Mouse (Mus musculus): ENCODE results near the gene Folr2. TPM values are rescaled to one million over a fixed set of nuclear protein-coding genes. Genes with fewer than 3 reads are reported as not detected.

Gene Folr2
- 1 to 10 TPM; 5.0 to 7.5 TPM for total RNA-seq (2021)
- long read RNA-seq, experiment 1, partial matches to known transcripts, result 0 of 7 reads
- long read RNA-seq, experiment 1, other reads (novel, unspliced or antisense), result 2 of 7 reads
- long read RNA-seq, experiment 2, partial matches to known transcripts, result 0 of 4 reads
- long read RNA-seq, experiment 2, other reads (novel, unspliced or antisense), result 2 of 4 reads

DNA sequence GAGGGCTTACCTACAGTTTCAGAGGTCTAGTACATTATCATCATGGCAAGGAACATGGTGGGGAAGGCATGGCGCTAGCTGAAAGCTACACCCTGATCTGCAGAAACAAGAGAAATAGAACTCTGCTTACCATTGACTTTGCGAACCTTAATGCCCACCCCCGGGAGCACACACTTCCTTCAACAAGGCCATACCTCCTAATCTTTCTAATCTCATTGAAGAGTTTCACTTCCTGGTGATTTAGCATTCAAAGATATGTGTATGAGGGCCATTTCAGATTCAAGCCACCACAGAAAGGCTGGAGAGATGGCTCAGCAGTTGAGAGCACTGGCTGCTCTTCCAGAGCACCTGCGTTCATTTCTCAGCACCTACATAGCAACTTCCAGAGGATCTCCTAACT is at the start of gene Folr2:
Gene Folr2, minus strand, starts transcription at position 101 of the 400 bp plus-strand sequence.
- DNase-seq, result no peak

DNA sequence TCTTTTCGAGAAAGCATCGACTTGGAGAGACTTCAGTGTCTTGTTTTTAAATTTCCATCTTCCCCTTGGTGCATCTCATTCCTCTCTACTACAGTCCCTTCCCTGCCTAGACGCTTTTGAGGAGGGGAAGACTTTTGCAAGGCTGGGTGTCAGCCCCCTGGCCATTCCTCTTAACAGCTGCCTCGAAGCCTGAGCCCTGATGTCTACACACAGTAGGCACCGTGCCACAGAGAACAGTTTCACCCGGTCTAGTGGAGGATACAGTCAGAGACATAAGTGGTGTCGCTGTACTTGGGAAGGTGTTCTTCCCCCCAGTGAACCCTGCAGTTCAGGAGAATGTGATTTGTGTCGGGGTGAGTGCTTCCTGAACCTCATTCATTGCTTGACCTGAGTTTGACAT is 49.7 kb upstream of the Folr2 start:
- peak in 1 of 2 experiments; percentile 36 for DNase-seq

DNA sequence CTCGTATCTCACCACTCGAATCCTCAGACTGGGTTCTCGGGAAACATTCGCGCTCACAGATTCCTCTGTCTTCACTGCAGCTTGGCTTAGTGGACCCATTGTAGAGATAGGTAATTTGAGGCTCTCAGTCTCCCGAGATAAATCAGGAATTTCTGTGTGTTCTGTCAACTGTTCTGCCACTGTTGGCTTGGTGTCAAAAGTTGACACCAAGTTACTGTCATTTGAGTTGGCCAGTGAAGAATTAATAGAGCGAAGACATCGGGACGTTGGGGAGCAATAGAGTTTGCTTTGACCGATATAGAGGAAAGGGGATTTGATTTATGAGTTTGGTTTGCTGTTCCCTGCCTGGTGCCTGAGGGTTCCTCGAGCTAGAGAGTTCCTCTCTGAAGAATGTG is 49.3 kb upstream of the Folr2 start, which contains the start of gene Tomt:
Gene Tomt, minus strand, starts transcription at position 73 of the 395 bp plus-strand sequence.
- no peak for DNase-seq

DNA sequence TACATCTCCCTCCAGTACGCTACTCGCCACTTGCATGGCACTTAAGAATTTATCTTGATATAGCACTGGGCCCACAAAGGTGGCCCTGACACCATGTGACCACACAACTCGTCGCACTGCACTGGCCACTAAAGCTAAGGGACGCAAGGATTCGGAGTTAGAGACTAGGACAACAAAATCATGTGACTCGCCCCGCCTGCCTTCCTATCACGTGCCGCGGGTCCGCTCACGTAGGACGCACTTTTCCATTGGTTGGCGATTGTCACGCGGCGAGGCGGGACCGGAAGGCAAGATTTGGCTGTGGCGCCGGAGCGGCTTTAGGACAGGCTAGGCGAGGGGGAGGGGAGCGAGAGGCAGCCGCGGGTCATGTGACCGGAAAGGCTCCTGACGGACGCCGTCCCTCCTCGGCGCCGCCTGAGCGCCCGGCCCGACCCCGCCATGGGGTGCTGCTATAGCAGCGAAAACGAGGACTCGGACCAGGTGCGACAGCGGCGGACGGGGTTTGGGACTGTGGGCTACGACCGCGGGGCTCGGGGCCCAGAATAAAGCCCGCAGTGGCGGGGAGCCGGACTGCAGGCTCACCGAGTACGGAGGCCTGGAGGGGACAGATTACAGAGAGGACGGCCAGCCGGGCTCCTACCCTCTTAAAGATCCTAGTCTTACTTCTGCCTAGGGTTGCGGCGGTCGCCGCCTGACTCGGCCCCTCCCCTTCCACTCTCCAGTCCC is 48.7 kb upstream of the Folr2 start, which contains the start of gene Lamtor1:
Gene Lamtor1, plus strand, starts transcription at position 344 of the 726 bp plus-strand sequence.
- DNase-seq, result peak; percentile 99 to 100

DNA sequence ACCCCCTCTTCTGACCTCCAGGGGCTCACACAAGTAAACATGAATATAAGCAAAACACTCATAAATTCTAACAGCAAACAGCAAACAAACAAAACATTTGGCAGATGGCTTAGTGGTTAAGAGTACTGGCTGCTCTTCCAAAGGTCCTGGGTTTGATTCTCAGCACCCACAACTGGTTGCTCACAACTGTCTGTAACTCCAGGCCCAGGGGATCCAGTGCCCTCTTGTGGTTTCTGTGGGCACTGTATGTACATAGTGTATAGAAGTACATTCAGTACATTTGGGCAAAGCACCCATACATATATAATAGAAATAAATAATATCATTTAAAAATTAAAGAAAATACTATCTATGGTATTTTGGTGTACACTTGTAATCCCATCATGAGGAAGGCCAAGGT is 45.9 kb upstream of the Folr2 start:
- DNase-seq, result no peak

DNA sequence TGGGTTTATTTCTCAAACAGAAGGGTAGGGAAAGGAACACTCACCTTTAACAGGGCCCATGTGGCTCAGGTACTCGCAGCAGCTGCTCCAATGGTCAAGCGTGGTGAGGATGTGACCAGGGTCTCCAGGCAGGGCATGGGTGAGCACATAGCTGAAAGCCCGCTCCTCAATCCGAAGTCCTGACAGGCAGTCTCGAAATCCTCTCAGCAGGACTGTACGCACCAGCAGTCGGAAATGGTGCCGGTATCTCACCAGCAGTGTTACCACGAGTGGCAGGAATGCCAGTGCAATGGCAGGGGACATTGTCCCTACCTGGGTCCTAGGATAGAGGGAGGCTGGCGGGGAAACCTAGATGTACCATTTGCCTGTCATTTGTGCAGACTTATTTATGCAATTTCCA is 45.0 kb upstream of the Folr2 start:
- no peak for DNase-seq

DNA sequence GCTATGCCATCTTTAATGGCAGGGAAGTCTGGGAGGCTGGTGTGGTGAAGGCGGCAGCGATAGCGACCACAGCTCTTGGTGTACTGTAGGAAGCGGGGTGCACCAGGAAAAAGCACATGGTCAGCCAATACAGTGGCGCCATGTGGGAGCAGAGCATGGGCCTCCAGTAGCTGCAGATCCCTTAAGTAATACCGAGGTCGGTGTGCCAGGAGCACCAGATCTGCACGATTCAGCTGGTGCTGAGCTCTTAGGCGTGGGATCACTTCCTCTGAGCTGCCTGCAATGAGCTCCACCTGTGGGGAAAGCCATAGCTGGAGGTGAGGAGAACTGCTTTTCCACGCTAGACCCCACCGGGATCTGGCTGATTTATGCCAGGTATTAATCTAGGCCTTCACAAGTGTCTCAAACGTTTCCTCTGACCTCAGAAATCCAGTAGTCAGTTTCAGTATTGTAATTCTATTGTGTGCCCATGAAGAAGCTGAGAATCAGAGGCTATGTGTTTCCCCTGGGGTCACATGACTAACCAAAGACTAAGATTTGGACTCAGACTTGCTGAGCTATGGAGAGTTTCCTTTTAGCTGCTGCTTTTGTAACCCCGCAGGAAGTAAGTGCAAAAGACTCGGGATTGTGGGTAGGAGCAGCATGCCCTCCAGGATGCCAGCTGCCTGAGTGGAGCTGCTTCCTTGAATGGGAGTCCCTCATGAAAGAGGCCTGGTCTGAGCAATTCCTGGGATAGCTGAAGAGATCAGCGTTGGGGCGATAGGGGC is 43.5 kb upstream of the Folr2 start:
- peak in 1 of 2 experiments; percentile 61 for DNase-seq

DNA sequence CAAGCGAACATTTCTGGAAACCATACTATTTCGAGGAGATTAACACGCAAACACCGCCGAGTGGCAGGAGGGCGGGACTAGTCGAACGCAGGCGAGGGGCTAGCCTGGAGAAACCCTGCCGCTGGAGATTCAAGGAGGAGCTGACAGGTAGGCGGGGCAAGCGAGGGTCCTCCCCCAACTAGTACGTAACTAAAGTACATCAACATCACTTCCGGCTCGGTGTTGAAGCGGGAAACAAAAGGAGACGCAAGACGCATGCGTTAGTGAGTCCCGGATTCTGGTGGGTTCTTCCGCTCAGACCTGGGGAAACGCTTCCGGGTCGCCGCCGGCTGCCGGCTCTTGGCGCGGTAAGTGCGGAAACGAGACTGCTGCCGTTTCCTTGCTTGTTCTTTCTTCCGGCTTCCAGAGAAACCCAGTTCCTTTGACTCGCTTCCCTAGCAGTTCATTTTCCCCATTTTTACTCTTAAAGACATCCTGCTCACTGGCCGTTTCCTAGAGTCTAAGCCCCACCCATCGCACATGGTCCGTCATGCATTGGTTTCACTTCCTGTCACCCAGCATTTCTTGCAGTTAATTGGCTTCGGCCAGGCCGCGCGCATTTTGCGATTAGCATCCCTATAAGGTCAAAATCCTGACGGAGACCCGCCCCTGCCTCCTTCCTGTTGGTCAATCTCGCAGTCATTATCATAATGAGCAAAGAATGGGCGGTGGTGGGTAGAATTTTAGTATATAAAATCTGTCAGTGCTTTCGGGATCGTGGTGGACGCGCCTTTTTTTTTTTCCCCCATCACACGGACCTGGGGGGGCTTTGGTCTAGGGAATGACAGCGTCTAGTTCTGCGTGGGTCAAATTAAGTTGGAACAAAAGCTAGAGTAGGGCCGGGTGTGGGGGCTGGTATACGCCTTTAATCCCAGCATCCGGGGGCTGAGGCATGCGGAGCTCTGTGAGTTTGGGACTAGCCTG is 39.4 kb upstream of the Folr2 start:
- DNase-seq, result peak; percentile 97 to 99

DNA sequence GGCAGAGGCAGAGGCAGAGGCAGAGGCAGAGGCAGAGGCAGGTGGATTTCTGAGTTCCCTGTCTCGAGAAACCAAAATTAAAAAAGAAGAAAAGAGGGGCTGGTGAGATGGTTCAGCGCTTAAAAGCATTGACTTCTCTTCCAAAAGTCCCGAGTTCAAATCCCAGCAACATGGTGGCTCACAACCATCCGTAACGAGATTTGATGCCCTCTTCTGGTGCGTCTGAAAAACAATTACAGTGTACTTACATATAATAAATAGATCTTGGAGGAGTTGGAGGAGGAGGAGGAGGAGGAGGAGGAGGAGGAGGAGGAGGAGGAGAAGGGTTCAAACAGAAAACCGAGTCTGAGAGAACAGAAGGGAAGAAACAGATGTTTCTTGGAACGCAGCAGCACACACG is 38.7 kb upstream of the Folr2 start:
- DNase-seq, result peak in 1 of 2 experiments; percentile 26

DNA sequence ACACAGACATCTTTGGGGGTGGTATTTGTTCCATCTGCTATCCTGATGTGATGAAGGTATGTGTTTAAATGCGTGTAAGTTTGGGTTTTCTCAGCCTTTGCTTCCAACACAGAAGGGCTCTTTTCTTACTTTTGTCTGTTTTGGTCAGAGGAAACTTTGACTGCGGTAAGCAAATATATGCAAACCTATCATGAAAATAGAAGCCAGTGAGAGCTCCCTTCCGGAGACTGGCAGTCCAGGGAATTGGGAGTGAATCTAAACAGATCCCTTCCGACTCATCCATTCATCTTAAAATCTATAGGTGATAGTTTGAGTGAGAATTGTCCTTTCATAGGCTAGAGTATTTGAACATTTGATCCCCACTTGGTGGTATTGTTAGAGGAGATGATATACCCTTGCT is 31.5 kb upstream of the Folr2 start:
- DNase-seq, result no peak

DNA sequence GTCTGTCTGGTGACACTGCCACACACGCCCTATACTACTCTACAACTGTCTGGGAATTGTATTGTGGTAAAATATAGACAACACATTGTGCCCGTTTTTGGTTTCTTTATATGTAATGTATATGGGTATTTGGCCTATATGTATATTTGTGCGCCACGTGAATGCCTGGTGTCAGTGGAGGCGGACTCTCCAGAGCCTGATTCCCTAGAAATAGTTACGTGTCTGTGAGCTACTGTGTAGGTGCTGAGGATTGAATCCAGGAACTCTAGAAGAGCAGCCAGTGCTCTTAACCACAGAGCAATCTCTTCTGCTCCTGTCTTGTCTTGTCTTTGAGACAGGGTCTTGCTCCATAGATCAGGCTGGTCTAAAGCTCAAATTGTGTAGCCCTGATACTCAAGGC is 29.3 kb upstream of the Folr2 start:
- no peak for DNase-seq

DNA sequence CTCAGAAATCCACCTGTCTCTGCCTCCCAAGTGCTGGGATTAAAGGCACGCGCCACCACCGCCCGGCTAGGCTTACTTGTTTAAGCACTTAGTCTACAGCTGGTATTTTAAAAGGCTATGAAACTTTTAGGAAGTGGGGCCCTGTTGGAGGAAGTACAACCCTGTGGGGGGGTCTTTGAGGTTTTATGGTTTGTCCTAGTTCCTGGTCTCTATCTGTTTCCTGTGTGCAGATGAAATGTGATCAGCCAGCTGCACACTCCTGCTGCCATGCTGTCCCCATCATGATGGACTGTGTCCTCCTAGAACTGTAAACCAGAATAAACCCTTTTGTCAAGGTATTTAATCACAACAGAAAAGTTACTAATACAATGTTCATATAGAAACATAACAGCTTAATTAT is 27.2 kb upstream of the Folr2 start:
- no peak for DNase-seq

DNA sequence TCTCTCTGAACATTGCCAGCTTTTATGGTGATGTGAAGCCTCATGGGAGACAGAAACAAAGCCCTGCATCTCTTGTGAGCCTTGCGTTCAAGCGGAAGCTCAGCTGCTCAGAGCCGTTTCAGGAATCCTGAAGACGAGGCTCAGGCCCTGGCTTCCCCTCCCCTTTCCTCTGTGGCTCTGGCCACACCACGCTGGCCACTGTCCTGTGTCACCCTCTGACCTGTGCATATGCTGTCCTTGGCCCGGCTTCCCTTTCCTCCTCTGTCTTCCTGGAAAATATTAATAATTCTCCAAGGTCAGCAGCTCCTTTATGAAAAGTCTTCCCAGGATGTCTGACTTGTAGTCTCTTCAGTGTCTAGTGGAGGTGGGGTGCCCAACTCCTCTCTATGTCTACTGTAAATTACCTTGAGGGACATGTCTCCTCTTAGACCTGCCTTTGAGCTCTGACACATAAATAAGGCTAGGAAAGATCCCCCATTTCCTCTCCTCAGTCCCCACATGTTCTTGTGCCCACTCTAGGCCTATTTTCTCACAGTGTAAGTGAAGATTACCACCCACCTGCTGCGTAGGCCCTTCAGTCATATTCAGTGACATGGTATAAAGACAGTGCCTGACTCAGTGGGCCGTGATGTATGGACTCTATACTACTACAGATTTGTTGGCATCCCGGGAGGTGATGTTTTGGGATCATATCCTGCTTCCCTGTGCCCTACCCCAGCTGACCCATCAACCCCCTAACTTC is 25.6 kb upstream of the Folr2 start:
- DNase-seq, result no peak

DNA sequence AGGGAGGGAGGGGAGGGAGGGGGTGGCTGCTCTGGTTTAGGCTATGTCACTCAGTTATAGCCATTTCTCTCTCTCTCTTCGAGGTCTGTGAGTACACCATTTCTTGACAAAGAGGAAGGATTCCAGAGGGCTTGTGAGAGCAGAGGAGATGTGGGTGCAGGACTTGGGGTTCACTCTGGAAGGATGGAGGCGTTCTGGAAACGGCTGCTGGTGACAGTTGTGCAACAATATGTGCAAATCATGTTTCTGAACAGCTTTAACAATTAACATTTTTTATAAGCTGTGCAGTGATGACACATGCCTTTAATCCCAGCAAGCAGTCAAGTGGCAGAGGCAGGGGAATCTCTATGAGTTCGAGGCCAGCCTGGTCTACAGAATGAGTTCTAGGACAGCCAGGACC is 23.9 kb upstream of the Folr2 start:
- no peak for DNase-seq

DNA sequence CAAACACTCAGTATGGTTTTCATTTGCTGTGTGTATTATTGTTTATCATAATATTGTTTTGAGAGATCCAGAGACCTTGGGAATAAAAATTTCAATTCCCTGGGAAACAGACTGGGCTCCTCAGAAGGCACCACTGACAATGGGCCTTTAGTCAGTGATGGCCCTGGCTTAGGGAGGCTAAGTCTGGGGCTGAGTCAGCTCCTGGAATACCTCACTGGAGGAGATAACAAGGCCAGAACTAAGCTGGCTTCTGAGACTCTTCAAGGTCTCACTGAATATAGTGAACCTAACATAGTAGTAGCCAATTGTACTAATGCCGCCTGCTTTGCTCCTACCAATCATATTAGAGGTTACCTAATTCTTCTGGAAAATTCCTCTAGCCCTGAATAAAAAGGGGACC is 19.0 kb upstream of the Folr2 start:
- DNase-seq, result no peak

DNA sequence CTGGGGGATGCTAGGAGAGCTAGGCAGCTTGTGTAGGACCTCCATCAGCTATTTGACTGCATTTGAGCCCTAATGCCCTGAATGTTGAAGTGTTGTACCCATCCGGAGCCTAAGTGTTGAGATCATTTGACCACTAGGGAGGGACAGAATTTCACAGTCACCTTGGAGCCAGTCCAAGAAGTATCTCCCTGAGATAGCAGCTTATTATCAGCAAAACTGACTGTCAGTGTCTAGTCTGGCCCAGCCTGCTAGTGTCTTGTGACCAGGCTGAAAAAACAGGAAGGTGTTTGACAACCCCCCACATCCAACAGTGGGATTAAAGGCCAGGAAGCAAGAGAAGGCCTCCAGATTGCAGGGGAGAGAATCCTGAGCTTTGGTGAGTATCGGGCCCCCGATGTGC is 14.3 kb upstream of the Folr2 start:
- peak; percentile 11 to 17 for DNase-seq

DNA sequence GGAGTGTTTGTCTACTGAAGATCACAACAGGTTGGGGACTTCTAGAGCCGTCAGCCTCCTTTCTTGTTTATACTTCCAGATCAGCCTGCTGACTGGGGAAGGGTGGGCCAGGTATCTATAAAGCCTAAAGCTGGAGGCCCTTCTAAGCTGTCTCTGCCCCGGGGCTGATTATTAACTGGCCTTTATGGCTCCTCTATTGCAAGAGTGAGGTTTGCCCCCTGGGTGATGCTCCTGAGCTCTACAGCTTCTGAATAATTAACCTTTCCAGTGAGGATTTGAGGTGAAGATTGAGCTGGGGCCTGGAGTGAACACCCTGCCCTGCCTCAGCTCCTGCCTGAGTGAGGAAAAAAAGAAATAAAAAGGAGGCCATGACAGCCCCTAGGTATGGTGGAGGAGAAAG is 13.6 kb upstream of the Folr2 start, which contains the start of gene Folr1:
Gene Folr1, minus strand, starts transcription at position 160 of the 400 bp plus-strand sequence.
- no peak for DNase-seq

DNA sequence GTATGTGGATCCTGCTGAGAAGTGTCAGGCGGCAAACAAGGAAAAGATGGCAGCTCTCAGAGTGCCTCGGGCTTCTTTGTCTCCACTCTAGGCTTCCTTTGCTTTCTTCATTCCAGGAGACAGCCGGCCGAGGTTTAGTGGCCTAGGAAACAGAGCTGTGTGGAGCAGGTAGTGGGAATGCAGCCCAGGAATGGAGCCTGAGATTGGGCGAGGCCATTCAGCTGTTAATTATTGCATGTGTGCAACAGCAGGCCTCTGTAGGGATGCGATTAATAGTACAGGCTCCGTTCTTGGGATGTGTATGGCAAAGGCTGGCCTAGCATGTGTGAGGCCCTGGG is 12.1 kb upstream of the Folr2 start:
- no peak for DNase-seq

DNA sequence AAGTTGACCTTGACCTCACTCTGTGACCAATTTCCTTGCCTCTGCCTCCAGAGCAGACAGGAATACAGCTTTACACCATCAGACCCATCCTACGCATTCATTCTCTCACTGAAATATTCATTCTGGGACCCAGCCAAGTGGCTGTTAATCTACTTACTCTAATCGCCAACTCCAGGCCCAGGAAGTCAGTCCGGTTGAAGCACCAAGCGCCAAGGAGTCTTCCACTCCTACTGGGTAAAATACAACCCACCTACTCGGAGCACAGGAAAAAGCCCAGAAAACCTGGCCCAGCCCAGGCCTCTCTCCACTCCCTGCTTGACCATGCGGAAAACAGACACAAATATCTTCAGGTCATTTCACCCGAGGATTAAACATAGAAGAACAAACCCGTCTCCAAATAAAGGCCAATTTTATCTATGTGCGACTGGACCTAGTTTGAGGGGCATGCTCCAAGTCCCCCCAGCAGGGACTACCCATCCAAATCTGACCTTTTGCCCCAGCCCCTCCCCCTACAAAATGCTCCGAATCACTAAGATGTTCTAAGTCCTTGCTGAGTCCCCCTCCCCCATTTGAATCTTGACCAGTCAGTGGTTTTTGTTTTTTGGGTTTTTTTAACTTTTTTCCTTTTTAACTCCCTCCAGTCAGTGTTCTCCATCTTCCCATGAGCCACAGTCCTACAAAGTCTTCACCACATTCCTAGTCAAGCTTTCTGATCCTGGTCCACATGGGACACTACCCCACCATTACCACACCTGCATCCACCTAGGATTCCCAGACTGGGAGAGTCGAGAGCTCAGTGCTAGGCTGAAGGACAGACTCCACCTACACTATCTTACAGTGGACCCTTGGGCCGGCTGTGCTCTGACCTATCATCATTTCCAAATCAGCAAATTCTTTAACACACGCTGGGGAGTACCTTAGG is 11.5 kb upstream of the Folr2 start:
- DNase-seq, result peak in 1 of 2 experiments; percentile 23

DNA sequence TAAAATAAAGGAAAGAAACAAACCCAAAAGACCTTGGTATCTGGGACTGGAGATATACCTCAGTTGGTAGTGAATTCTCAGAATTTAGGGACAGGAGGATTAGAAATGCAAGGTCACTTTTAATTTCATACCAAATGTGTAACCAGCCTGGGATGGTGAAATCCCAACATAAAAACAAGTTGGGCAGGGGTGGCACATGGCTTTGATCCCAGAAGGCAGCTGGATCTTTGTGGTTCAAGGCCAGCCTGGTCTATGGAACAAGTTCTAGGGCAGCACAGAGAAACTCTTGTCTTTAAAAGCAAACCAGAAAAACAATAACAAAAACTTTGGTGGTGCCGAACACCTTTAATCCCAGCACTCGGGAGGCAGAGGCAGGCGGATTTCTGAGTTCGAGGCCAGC is 10.5 kb upstream of the Folr2 start:
- no peak for DNase-seq

Data from heart, adult 18-20 months (tissue).